Mouse (Mus musculus) adrenal gland, postnatal 14 days (tissue): ENCODE results near the gene Pde6h. TPM values are rescaled to one million over a fixed set of nuclear protein-coding genes. Genes with fewer than 3 reads are reported as not detected.
A peak's percentile ranks its signal among the peaks of the same experiment; 100 is the strongest.
"Not testable (repeated sequence)": the region's sequence is repeated elsewhere in the genome, so short reads cannot be mapped to it uniquely, and the experiment has no call there.

Experiments
- DNase-seq: peaks from one replicate; pipeline ENCODE4 v3.0.0; 2021; ENCODE audit warnings: mixed read lengths
- total RNA-seq: library from RNA; stranded (reverse); gene quantifications from 2 replicates; pipeline ENCODE4 v1.2.3, GENCODE M21; 2021

Gene Pde6h
- total RNA-seq, 1 experiment from 2014 or later, result 0.44 TPM

- peak; percentile 43 for DNase-seq
These were observed 17.7 kb downstream of the Pde6h start, which contains the start of gene Arhgdib for GRCm38 (mm10) chr6:136941051-136942021. TSS of gene Arhgdib (minus strand) at chr6:136941899.

GRCm38 (mm10) chr6:136942280-136942679 is 18.6 kb downstream of the Pde6h start:
- no peak for DNase-seq

GRCm38 (mm10) chr6:136943392-136943791 is 19.8 kb downstream of the Pde6h start:
- DNase-seq, result no peak

- no peak for DNase-seq
These were observed 20.9 kb downstream of the Pde6h start for GRCm38 (mm10) chr6:136944511-136944910.

GRCm38 (mm10) chr6:136946241-136946640 is 22.6 kb downstream of the Pde6h start:
- no peak for DNase-seq

GRCm38 (mm10) chr6:136946943-136947342 is 23.3 kb downstream of the Pde6h start:
- DNase-seq, result no peak

GRCm38 (mm10) chr6:136947716-136948115 is 24.1 kb downstream of the Pde6h start:
- no peak for DNase-seq

- no peak for DNase-seq
These were observed 26.5 kb downstream of the Pde6h start for GRCm38 (mm10) chr6:136950171-136950570.

- no peak for DNase-seq
These were observed 29.3 kb downstream of the Pde6h start for GRCm38 (mm10) chr6:136952930-136953329.

- DNase-seq, result no peak
These were observed 30.6 kb downstream of the Pde6h start for GRCm38 (mm10) chr6:136954192-136954591.

GRCm38 (mm10) chr6:136954715-136955114 is 31.1 kb downstream of the Pde6h start:
- no peak for DNase-seq

- DNase-seq, result no peak
These were observed 31.6 kb downstream of the Pde6h start for GRCm38 (mm10) chr6:136955240-136955639.

- DNase-seq, result no peak
These were observed 33.4 kb downstream of the Pde6h start for GRCm38 (mm10) chr6:136957062-136957461.

- DNase-seq, result no peak
These were observed 35.5 kb downstream of the Pde6h start for GRCm38 (mm10) chr6:136959131-136959530.

GRCm38 (mm10) chr6:136962957-136963356 is 39.3 kb downstream of the Pde6h start:
- no peak for DNase-seq

GRCm38 (mm10) chr6:136964609-136965510 is 41.2 kb downstream of the Pde6h start:
- no peak for DNase-seq

GRCm38 (mm10) chr6:136965912-136966311 is 42.3 kb downstream of the Pde6h start:
- DNase-seq, result peak; percentile 51

GRCm38 (mm10) chr6:136967466-136967865 is 43.8 kb downstream of the Pde6h start:
- DNase-seq, result no peak

GRCm38 (mm10) chr6:136968877-136969276 is 45.2 kb downstream of the Pde6h start:
- not testable (repeated sequence) for DNase-seq

GRCm38 (mm10) chr6:136979274-136980082 is 55.8 kb downstream of the Pde6h start:
- DNase-seq, result no peak

- no peak for DNase-seq
These were observed 56.7 kb downstream of the Pde6h start for GRCm38 (mm10) chr6:136980331-136980746.

- no peak for DNase-seq
These were observed 58.9 kb downstream of the Pde6h start for GRCm38 (mm10) chr6:136982581-136982980.
